Mouse (Mus musculus): ENCODE data around the gene Plbd1.
A peak's percentile ranks its signal among the peaks of the same experiment; 100 is the strongest.

- no peak for TF ChIP-seq POLR2AphosphoS2 (IDR thresholded peaks at IDR 0.05; ENCODE audit: insufficient read length, low read depth)
- TF ChIP-seq E2F4 (IDR thresholded peaks at IDR 0.05; ENCODE audit: insufficient read depth): no peak
- no peak for TF ChIP-seq POLR2A (IDR thresholded peaks at IDR 0.05; ENCODE audit: insufficient read length, low read depth)
- no peak for TF ChIP-seq USF1 (IDR thresholded peaks at IDR 0.05; ENCODE audit: low read depth)
- no peak for TF ChIP-seq TCF12 (IDR thresholded peaks at IDR 0.05; ENCODE audit: insufficient read depth, poor library complexity, severe bottlenecking)
- peak; percentile 67 for TF ChIP-seq CEBPB (IDR thresholded peaks at IDR 0.05; ENCODE audit: insufficient read depth, poor library complexity, severe bottlenecking)
- TF ChIP-seq MYOG (IDR thresholded peaks at IDR 0.05; ENCODE audit: control insufficient read depth in 1 of 3, insufficient read depth in 1 of 3, insufficient read length in 2 of 3, low read depth in 2 of 3): no peak
- no peak for TF ChIP-seq MYOD1 (IDR thresholded peaks at IDR 0.05; ENCODE audit: control insufficient read depth in 1 of 3, insufficient read length in 2 of 3, low read depth in 2 of 3)
- TF ChIP-seq MAX (IDR thresholded peaks at IDR 0.05; ENCODE audit: low read depth): no peak
- TF ChIP-seq TCF3 (IDR thresholded peaks at IDR 0.05; ENCODE audit: insufficient read length, low read depth): no peak
- no peak for TF ChIP-seq REST (IDR thresholded peaks at IDR 0.05; ENCODE audit: insufficient read depth, insufficient read length)
These were observed 16.0 kb downstream of the Plbd1 start for GRCm38 (mm10) chr6:136645754-136646153.

Data from myocyte (in vitro differentiated cells).